In genomic region chr11:44541813-44542212, GRCm38 (mm10) we compare ENCODE assay signal across 21 mouse cellular contexts. TPM values are rescaled to one million over a fixed set of nuclear protein-coding genes. Genes with fewer than 3 reads are reported as not detected.
DNase-seq lines count a peak whose midpoint lies in the region; ATAC-seq and TF ChIP-seq lines count a peak whose summit lies in the region.
"Had no signal": no experiment of that assay in that cellular context is flagged by ENCODE, and none has a peak within 500 bp of the region (broad histone marks: within the 10 kb centered on the region; RNA-seq: fewer than 3 reads in every experiment).

No protein-coding gene starts in this region.

- peak overlapping the region; percentile 9; the same call in 1 of the 2 replicates for H3K27ac ChIP-seq in embryonic facial prominence, embryonic 15.5 days (replicated peaks)
- H3K27ac ChIP-seq in embryonic facial prominence, embryonic 10.5 days (replicated peaks) = no peak overlapping the region
- H3K27ac ChIP-seq in kidney, postnatal 0 days = no peak overlapping the region
- H3K27ac ChIP-seq in midbrain, postnatal 0 days (ENCODE audit: low read depth, low read length) = no peak overlapping the region
- H3K27ac ChIP-seq in midbrain, embryonic 14.5 days (replicated peaks; ENCODE audit: low read depth, low read length) = no peak overlapping the region
- no peak overlapping the region for H3K27ac ChIP-seq in forebrain, embryonic 15.5 days (replicated peaks)
- H3K27ac ChIP-seq: embryonic facial prominence, embryonic 13.5 days; forebrain, embryonic 10.5 days; limb, embryonic 13.5 days; lung, embryonic 15.5 days; midbrain, embryonic 12.5 days; neural tube, embryonic 13.5 days had no signal

- peak; percentile 36; the same call in 1 of the 2 replicates for TF ChIP-seq CTCF in kidney, postnatal 0 days (IDR thresholded peaks at IDR 0.05; ENCODE audit: low read depth)
- TF ChIP-seq CTCF in midbrain, postnatal 0 days (IDR thresholded peaks at IDR 0.05) = peak; percentile 13; the same call in 1 of the 2 replicates

- no peak overlapping the region for H3K9ac ChIP-seq in embryonic facial prominence, embryonic 15.5 days
- no peak overlapping the region for H3K9ac ChIP-seq in kidney, postnatal 0 days (ENCODE audit: low read depth, low read length)
- H3K9ac ChIP-seq in midbrain, postnatal 0 days (replicated peaks; ENCODE audit: low read length, poor library complexity, severe bottlenecking) = no peak overlapping the region
- H3K9ac ChIP-seq in midbrain, embryonic 14.5 days (replicated peaks; ENCODE audit: low read length) = no peak overlapping the region
- H3K9ac ChIP-seq in forebrain, embryonic 15.5 days (replicated peaks) = no peak overlapping the region
- H3K9ac ChIP-seq: embryonic facial prominence, embryonic 13.5 days; limb, embryonic 13.5 days; lung, embryonic 15.5 days; midbrain, embryonic 12.5 days; neural tube, embryonic 13.5 days had no signal

- no peak overlapping the region for H3K4me3 ChIP-seq in embryonic facial prominence, embryonic 15.5 days (replicated peaks)
- H3K4me3 ChIP-seq in embryonic facial prominence, embryonic 10.5 days = no peak overlapping the region
- H3K4me3 ChIP-seq in kidney, postnatal 0 days (replicated peaks; ENCODE audit: low read depth, low read length) = no peak overlapping the region
- H3K4me3 ChIP-seq in midbrain, postnatal 0 days (ENCODE audit: low read depth, low read length) = no peak overlapping the region
- no peak overlapping the region for H3K4me3 ChIP-seq in midbrain, embryonic 14.5 days (replicated peaks; ENCODE audit: low read depth, low read length)
- H3K4me3 ChIP-seq in forebrain, embryonic 15.5 days = no peak overlapping the region
- H3K4me3 ChIP-seq: embryonic facial prominence, embryonic 13.5 days; forebrain, embryonic 10.5 days; limb, embryonic 13.5 days; lung, embryonic 15.5 days; midbrain, embryonic 12.5 days; neural tube, embryonic 13.5 days had no signal

- no peaks in the 10 kb centered on the region for H3K9me3 ChIP-seq in embryonic facial prominence, embryonic 15.5 days (replicated peaks)
- no peaks in the 10 kb centered on the region for H3K9me3 ChIP-seq in embryonic facial prominence, embryonic 10.5 days
- no peaks in the 10 kb centered on the region for H3K9me3 ChIP-seq in kidney, postnatal 0 days (replicated peaks; ENCODE audit: low read length)
- H3K9me3 ChIP-seq in midbrain, postnatal 0 days (ENCODE audit: low read length) = no peaks in the 10 kb centered on the region
- no peaks in the 10 kb centered on the region for H3K9me3 ChIP-seq in midbrain, embryonic 14.5 days (ENCODE audit: control insufficient read depth, low read length)
- H3K9me3 ChIP-seq in forebrain, embryonic 15.5 days = no peaks in the 10 kb centered on the region
- H3K9me3 ChIP-seq: embryonic facial prominence, embryonic 13.5 days; forebrain, embryonic 10.5 days; G1E; limb, embryonic 13.5 days; lung, embryonic 15.5 days; midbrain, embryonic 12.5 days; neural tube, embryonic 13.5 days had no signal

- H3K36me3 ChIP-seq in embryonic facial prominence, embryonic 15.5 days = peaks cover 32% of the 10 kb centered on the region
- peaks cover 99% of the 10 kb centered on the region for H3K36me3 ChIP-seq in embryonic facial prominence, embryonic 10.5 days (replicated peaks)
- H3K36me3 ChIP-seq in kidney, postnatal 0 days (ENCODE audit: insufficient read depth, low read length) = 0 out of 2 replicates have a peak, but pooled peaks cover 13% of the 10 kb centered on the region
- peaks cover 4% of the 10 kb centered on the region; the same call in 1 of the 2 replicates for H3K36me3 ChIP-seq in midbrain, postnatal 0 days (ENCODE audit: insufficient read depth, low read length)
- H3K36me3 ChIP-seq in midbrain, embryonic 14.5 days (ENCODE audit: control insufficient read depth, insufficient read depth, low read length) = peaks cover 41% of the 10 kb centered on the region; the same call in 1 of the 2 replicates
- H3K36me3 ChIP-seq in forebrain, embryonic 15.5 days = peaks cover 10% of the 10 kb centered on the region; the same call in 1 of the 2 replicates

- H3K4me1 ChIP-seq in embryonic facial prominence, embryonic 15.5 days = peaks cover 31% of the 10 kb centered on the region
- peaks cover 24% of the 10 kb centered on the region for H3K4me1 ChIP-seq in embryonic facial prominence, embryonic 10.5 days
- peaks cover 4% of the 10 kb centered on the region; the same call in 1 of the 2 replicates for H3K4me1 ChIP-seq in kidney, postnatal 0 days (replicated peaks; ENCODE audit: insufficient read depth, low read length)
- H3K4me1 ChIP-seq in midbrain, postnatal 0 days (ENCODE audit: insufficient read depth, low read length) = no peaks in the 10 kb centered on the region
- no peaks in the 10 kb centered on the region for H3K4me1 ChIP-seq in midbrain, embryonic 14.5 days (ENCODE audit: control insufficient read depth, insufficient read depth, low read length)
- no peaks in the 10 kb centered on the region for H3K4me1 ChIP-seq in forebrain, embryonic 15.5 days
- H3K4me1 ChIP-seq: midbrain, embryonic 12.5 days had no signal

- 72% methylated on average over 4 of the region's 4 CpGs for WGBS in embryonic facial prominence, embryonic 15.5 days
- 90% methylated on average over 4 of the region's 4 CpGs for WGBS in embryonic facial prominence, embryonic 10.5 days
- 80% methylated on average over 4 of the region's 4 CpGs for WGBS in kidney, postnatal 0 days
- 87% methylated on average over 4 of the region's 4 CpGs for WGBS in midbrain, postnatal 0 days
- 88% methylated on average over 4 of the region's 4 CpGs for WGBS in midbrain, embryonic 14.5 days
- 91% methylated on average over 4 of the region's 4 CpGs for WGBS in forebrain, embryonic 15.5 days

- no peak for DNase-seq in embryonic facial prominence, embryonic 10.5 days (ENCODE audit: low spot score)
- no peak for DNase-seq in kidney, postnatal 0 days (ENCODE audit: low spot score)
- DNase-seq in kidney, postnatal 36 days = no peak
- no peak for DNase-seq in midbrain, postnatal 0 days (ENCODE audit: low spot score)
- DNase-seq in midbrain, embryonic 14.5 days = no peak
- no peak for DNase-seq in adrenal gland, postnatal 25 days
- DNase-seq: cerebellum, adult 9-11 months; gastrocnemius, postnatal 14 days; heart, postnatal 10 days; kidney, adult 9 months; right cerebral cortex, adult 18-20 months; thymus, adult 18-20 months had no signal

- H3K27me3 ChIP-seq in embryonic facial prominence, embryonic 15.5 days = no peaks in the 10 kb centered on the region
- no peaks in the 10 kb centered on the region for H3K27me3 ChIP-seq in embryonic facial prominence, embryonic 10.5 days (replicated peaks; ENCODE audit: low read depth, poor library complexity, severe bottlenecking)
- H3K27me3 ChIP-seq in kidney, postnatal 0 days (ENCODE audit: insufficient read depth, low read length) = no peaks in the 10 kb centered on the region
- no peaks in the 10 kb centered on the region for H3K27me3 ChIP-seq in midbrain, postnatal 0 days (ENCODE audit: insufficient read depth, low read length)
- no peaks in the 10 kb centered on the region for H3K27me3 ChIP-seq in midbrain, embryonic 14.5 days (ENCODE audit: control insufficient read depth, insufficient read depth, low read length)
- H3K27me3 ChIP-seq in forebrain, embryonic 15.5 days = no peaks in the 10 kb centered on the region
- H3K27me3 ChIP-seq: embryonic facial prominence, embryonic 13.5 days; limb, embryonic 13.5 days; lung, embryonic 15.5 days; midbrain, embryonic 12.5 days; neural tube, embryonic 13.5 days had no signal

- ATAC-seq in embryonic facial prominence, embryonic 15.5 days (ENCODE audit: insufficient number of reproducible peaks, low FRiP score, low TSS enrichment, low read depth) = no peak
- ATAC-seq in kidney, postnatal 0 days (replicated peaks; ENCODE audit: low FRiP score, low read depth) = no peak
- ATAC-seq in midbrain, postnatal 0 days (ENCODE audit: low FRiP score) = no peak
- ATAC-seq in midbrain, embryonic 14.5 days (ENCODE audit: low FRiP score, low TSS enrichment) = no peak
- no peak for ATAC-seq in forebrain, embryonic 15.5 days (replicated peaks)

- no peak overlapping the region for H3K4me2 ChIP-seq in embryonic facial prominence, embryonic 15.5 days (replicated peaks)
- no peak overlapping the region for H3K4me2 ChIP-seq in kidney, postnatal 0 days (ENCODE audit: low read length)
- no peak overlapping the region for H3K4me2 ChIP-seq in midbrain, postnatal 0 days (ENCODE audit: low read depth, low read length, poor library complexity, severe bottlenecking)
- no peak overlapping the region for H3K4me2 ChIP-seq in midbrain, embryonic 14.5 days (ENCODE audit: low read length)
- H3K4me2 ChIP-seq in forebrain, embryonic 15.5 days (replicated peaks) = no peak overlapping the region
- H3K4me2 ChIP-seq: embryonic facial prominence, embryonic 13.5 days; limb, embryonic 13.5 days; lung, embryonic 15.5 days; midbrain, embryonic 12.5 days; neural tube, embryonic 13.5 days had no signal

RNA-seq across cellular contexts. Expression of gene Rnf145, which starts 23.0 kb away (rescaled TPM):
- 75.2 and 77.5 TPM in 2 replicates for polyA plus RNA-seq in embryonic facial prominence, embryonic 15.5 days (2015; fragmentation: Nextera tagmentation; extraction: Ambion mirVana)
- polyA plus RNA-seq in embryonic facial prominence, embryonic 10.5 days (2016; fragmentation: Nextera tagmentation; extraction: Ambion mirVana) = 87.3 and 90.3 TPM in 2 replicates
- polyA plus RNA-seq in kidney, postnatal 0 days (2015; fragmentation: Nextera tagmentation; extraction: Ambion mirVana) = 51.8 and 61.4 TPM in 2 replicates
- 115 and 119 TPM in 2 replicates for total RNA-seq in midbrain, postnatal 0 days (2014; rRNA removed)
- 101 and 104 TPM in 2 replicates for polyA plus RNA-seq in midbrain, postnatal 0 days (2015; fragmentation: Nextera tagmentation; extraction: Ambion mirVana)
- 127 and 134 TPM in 2 replicates for polyA plus RNA-seq in midbrain, embryonic 14.5 days (2014; fragmentation: Nextera tagmentation; extraction: Ambion mirVana)
- 96.6 and 99.2 TPM in 2 replicates for polyA plus RNA-seq in forebrain, embryonic 15.5 days (2015; fragmentation: Nextera tagmentation; extraction: Ambion mirVana)
- 61.7 and 111 TPM in 2 replicates for total RNA-seq in adrenal gland, postnatal 25 days (2021)
